Mouse (Mus musculus): ENCODE data around the gene Cacna1b.

Gene Cacna1b

DNA sequence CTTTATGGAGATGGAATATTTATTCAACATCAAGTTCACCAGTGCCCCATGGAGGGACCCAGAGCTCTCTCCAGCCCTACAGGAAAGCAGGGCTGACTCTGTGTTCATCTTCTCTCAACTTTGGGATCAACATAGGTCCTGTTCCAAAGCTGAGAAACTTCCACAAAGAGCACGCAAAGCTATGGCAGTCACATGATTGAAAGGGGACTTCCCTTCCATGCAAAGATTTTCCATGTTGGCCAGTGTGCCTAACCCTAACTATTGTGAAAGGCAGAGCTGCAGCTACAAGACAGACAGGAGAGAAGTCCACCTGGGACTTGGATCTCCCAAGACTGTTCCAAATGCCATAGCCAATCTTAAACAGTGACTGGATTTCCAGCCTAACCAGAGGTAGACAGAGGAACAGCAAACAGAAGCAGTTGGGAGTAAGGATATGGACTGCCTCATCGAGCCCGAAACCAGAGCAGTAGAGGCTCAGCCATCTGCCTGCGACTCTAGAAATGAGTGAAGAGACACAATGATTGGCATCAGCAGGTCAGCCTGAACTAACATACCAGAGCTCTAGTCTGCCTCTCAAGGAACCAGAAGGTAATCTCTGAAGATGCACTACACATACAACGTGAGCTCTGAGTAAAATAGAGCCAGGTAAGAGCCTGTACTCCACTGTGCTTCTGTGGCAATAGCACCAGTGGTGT lies 116.4 kb downstream of the Cacna1b start:
- no peak for ATAC-seq (ENCODE audit: low TSS enrichment)

DNA sequence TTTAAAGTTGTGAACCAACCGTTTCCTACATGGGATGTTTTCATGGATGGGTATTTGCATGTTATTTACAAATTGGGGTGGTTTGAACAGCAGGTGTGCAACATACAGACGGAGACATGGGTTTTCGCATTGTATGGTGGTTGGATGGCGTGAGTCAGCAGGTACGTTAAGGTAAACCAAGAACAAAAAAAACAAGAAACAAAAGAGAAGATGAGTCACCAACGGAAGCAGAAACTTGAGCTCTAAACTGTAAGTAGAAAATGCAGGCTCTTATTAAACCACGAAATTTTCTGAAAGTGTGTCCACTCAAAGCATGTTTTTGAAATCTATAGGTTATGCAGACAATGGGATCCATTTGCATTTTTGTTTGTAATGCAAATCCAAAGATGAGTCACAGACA lies 120.1 kb downstream of the Cacna1b start:
- no peak for ATAC-seq (ENCODE audit: low TSS enrichment)

DNA sequence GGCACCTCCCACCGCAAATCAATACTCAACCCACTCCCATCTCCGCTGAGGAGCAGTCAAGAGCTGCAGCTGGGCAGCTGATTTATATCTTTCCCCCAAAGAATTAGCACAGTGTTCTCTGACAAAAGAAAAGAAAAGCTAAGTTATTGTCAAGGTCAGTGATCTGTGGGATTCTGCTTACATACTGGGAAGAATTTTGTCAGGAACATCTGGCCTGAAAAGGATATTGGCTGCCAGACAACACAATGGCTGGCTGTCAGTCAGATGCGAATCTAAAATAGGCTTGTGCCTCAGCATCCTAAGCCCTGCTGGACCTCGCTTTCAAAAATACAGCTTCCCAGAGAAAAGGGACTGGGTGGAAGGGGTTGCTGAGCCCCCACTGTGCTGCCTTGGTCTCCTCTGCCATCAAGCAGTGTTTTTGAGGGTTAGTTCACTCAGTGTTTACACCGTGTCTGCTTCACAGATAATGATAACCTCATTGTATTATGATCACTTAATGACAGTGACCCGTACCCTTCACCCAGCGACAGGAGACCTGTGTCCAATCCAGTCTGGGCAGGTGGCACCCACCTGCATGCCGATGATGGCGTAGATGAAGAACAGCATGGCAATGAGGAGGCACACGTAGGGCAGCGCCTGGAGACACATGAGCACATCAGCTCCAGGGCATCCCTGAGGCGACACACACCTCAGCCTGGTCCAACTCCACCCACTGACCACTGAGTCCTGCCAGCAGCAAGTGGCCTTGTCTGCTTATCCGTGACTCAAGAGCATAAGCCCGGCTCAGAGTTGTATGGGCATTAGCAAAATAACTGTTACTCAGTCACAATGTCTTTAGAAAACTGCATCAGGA lies 124.6 kb downstream of the Cacna1b start:
- peak; percentile 31 for ATAC-seq (ENCODE audit: low TSS enrichment)

GRCm38 (mm10) chr2:24633645-24634044 lies 129.3 kb downstream of the Cacna1b start:
- ATAC-seq (ENCODE audit: low TSS enrichment) = no peak

- ATAC-seq (ENCODE audit: low TSS enrichment) = peak; percentile 75
Measured at GRCm38 (mm10) chr2:24617141-24617540, 145.8 kb downstream of the Cacna1b start.

GRCm38 (mm10) chr2:24609789-24610188 lies 153.2 kb downstream of the Cacna1b start:
- peak; percentile 86 for ATAC-seq (ENCODE audit: low TSS enrichment)

DNA sequence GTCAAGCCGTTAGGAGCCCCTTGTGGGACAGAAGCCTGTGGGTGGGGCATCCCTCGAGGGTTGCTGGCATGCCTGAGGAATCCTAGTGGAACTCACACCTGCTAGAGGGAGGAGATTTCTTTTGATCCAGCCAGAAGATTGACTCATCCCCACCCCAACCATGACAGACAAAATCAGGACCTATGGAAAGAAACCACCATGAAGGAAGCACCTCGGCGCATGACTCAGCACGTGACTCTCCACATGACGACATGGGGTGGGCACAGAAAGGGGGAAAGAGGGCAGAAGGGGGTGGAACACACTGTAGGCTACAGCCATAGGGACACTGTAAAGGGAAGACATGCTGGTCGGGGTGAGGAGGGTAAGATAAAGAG lies 154.2 kb downstream of the Cacna1b start:
- no peak for ATAC-seq (ENCODE audit: low TSS enrichment)

GRCm38 (mm10) chr2:24607905-24608764 lies 154.8 kb downstream of the Cacna1b start:
- ATAC-seq (ENCODE audit: low TSS enrichment) = no peak

DNA sequence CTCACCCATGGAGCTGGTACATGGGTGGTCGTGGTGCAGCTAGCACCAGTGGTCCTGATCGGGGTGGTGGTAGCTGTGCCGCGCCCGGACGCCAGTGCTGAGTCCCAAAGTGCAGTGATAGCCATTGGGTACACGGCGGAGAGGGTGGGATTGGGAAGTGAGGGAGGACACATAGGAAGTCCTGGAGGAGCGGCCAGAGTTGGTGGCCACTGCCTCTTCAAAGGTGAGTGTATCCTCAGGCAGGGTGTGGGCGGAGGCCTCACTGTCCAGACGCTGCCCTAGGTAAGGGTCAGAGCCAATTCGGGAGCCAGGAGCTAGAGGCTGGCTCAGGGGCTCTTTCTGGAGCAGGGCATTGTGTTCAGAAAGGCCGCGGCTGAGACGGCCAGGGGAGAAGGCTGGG lies 156.4 kb downstream of the Cacna1b start:
- ATAC-seq (ENCODE audit: low TSS enrichment) = no peak

- no peak for ATAC-seq (ENCODE audit: low TSS enrichment)
Measured at GRCm38 (mm10) chr2:24605096-24605495, 157.9 kb downstream of the Cacna1b start.

- peak; percentile 67; the same call in 1 of the 2 replicates for ATAC-seq (ENCODE audit: low TSS enrichment)
Measured at GRCm38 (mm10) chr2:24589426-24589825, 173.5 kb downstream of the Cacna1b start.

- ATAC-seq (ENCODE audit: low TSS enrichment) = peak; percentile 52
Measured at GRCm38 (mm10) chr2:24587999-24588398, 175.0 kb downstream of the Cacna1b start.

DNA sequence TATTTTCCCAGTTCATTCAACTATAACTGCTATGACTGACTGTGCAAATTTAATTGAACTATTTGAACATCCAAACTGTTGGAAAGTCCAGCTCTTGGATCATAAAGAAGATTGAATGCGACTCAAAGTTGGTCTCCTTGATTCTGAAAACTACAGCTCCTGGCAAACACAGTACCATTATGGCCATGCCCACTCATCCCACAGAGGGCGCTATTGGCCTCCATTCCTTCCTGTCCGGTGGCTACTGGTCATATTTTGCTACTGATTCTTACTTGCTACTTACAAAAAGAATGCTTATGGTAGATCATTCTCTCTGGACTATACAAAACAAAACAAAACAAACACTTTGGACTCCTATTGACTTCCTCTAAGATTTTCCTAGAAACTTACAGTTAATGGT lies 188.3 kb downstream of the Cacna1b start:
- ATAC-seq (ENCODE audit: low TSS enrichment) = peak; percentile 74

DNA sequence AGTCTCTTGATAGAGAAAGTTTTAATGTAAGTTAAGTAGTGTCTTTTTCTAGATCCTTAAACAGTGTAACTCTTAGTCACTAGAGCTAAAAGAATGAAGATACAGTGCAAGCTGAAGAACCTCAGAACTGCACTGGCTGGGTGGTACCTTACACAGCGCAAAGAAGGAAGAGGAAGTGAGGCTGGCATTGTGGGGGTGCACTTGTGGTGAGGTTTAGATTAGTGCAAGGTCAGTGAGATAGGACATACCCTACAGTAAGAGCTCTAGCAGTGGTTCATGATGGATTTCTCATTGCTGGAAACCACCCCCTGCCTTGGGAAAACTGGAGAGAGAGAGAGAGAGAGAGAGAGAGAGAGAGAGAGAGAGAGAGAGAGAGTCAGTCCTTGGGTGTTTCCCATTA lies 192.0 kb downstream of the Cacna1b start:
- ATAC-seq (ENCODE audit: low TSS enrichment) = no peak

- ATAC-seq (ENCODE audit: low TSS enrichment) = peak; percentile 67; the same call in 1 of the 2 replicates
Measured at GRCm38 (mm10) chr2:24568555-24568954, 194.4 kb downstream of the Cacna1b start.

- no peak for ATAC-seq (ENCODE audit: low TSS enrichment)
Measured at GRCm38 (mm10) chr2:24562547-24563290, 200.2 kb downstream of the Cacna1b start.

- no peak for ATAC-seq (ENCODE audit: low TSS enrichment)
Measured at GRCm38 (mm10) chr2:24561946-24562345, 201.0 kb downstream of the Cacna1b start.

DNA sequence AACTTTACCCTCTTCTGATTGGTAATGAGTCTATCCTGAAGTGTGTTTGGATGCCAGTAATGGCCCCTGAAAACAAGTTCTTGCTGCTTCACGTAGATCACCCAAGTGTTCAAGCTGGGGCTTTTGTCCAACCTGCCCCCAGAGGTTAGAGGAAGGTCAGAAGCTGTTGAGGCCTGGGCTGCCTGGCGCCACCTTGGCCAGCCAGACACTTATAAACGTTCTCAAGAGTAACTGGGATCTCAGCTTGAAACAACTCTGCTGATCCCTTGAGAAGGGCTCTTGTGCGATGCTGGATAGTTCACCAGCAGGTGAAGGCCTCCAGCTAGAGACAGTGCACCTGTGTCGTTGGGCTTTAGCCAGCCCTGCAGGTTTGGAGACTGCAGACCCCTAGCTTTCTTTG lies 202.8 kb downstream of the Cacna1b start:
- ATAC-seq (ENCODE audit: low TSS enrichment) = no peak

- ATAC-seq (ENCODE audit: low TSS enrichment) = no peak; the same call in 1 of the 2 replicates
Measured at GRCm38 (mm10) chr2:24556347-24556746, 206.6 kb downstream of the Cacna1b start.

- ATAC-seq (ENCODE audit: low TSS enrichment) = no peak
Measured at GRCm38 (mm10) chr2:24553962-24554361, 209.0 kb downstream of the Cacna1b start.
